Mouse (Mus musculus): ENCODE results near the gene Fam19a2. TPM values are rescaled to one million over a fixed set of nuclear protein-coding genes. Genes with fewer than 3 reads are reported as not detected.

The Fam19a2 gene
- polyA plus RNA-seq, 1 experiment from 2014 or later = 0.25 TPM

- WGBS (ENCODE audit: insufficient replicate concordance) = 63% methylated on average over 4 of the region's 4 CpGs
- no peak overlapping the region for H3K4me3 ChIP-seq (ENCODE audit: low read depth, low read length)
- no peaks in the 10 kb centered on the region for H3K36me3 ChIP-seq (replicated peaks; ENCODE audit: insufficient read depth, low read length)
- TF ChIP-seq EP300 (IDR thresholded peaks at IDR 0.05; ENCODE audit: low read depth) (no peak), CTCF (IDR thresholded peaks at IDR 0.05; ENCODE audit: low read depth) (no peak)
- H3K9me3 ChIP-seq (ENCODE audit: low read length) = no peaks in the 10 kb centered on the region
- H3K27ac ChIP-seq (ENCODE audit: low read depth) = no peak overlapping the region
- DNase-seq = no peak
- ATAC-seq = no peak
- no peak overlapping the region for H3K9ac ChIP-seq (replicated peaks)
- no peaks in the 10 kb centered on the region for H3K27me3 ChIP-seq (ENCODE audit: insufficient read depth, low read length)
- no peaks in the 10 kb centered on the region for H3K4me1 ChIP-seq (ENCODE audit: insufficient read depth)
- no peak overlapping the region for H3K4me2 ChIP-seq (ENCODE audit: low read depth, low read length)
Measured at GRCm38 (mm10) chr10:123364628-123365027, 100.8 kb downstream of the Fam19a2 start.

GRCm38 (mm10) chr10:123367152-123367864, 103.5 kb downstream of the Fam19a2 start:
- no peak overlapping the region for H3K4me3 ChIP-seq (ENCODE audit: low read depth, low read length)
- no peak overlapping the region for H3K27ac ChIP-seq (ENCODE audit: low read depth)
- no peak overlapping the region for H3K4me2 ChIP-seq (ENCODE audit: low read depth, low read length)
- WGBS (ENCODE audit: insufficient replicate concordance) = 76% methylated on average over 15 of the region's 15 CpGs
- no peak for TF ChIP-seq CTCF (IDR thresholded peaks at IDR 0.05; ENCODE audit: low read depth)
- TF ChIP-seq EP300 (IDR thresholded peaks at IDR 0.05; ENCODE audit: low read depth) = no peak
- H3K9ac ChIP-seq (replicated peaks) = no peak overlapping the region
- DNase-seq (no peak), ATAC-seq (no peak)
- H3K27me3 ChIP-seq (ENCODE audit: insufficient read depth, low read length) = no peaks in the 10 kb centered on the region
- no peaks in the 10 kb centered on the region for H3K4me1 ChIP-seq (ENCODE audit: insufficient read depth)
- no peaks in the 10 kb centered on the region for H3K9me3 ChIP-seq (ENCODE audit: low read length)
- no peaks in the 10 kb centered on the region for H3K36me3 ChIP-seq (replicated peaks; ENCODE audit: insufficient read depth, low read length)

- H3K4me3 ChIP-seq (ENCODE audit: low read depth, low read length) = no peak overlapping the region
- TF ChIP-seq EP300 (IDR thresholded peaks at IDR 0.05; ENCODE audit: low read depth) = no peak
- TF ChIP-seq CTCF (IDR thresholded peaks at IDR 0.05; ENCODE audit: low read depth) = no peak
- 46% methylated on average over 2 of the region's 2 CpGs for WGBS (ENCODE audit: insufficient replicate concordance)
- ATAC-seq (no peak), DNase-seq (no peak)
- no peaks in the 10 kb centered on the region for H3K36me3 ChIP-seq (replicated peaks; ENCODE audit: insufficient read depth, low read length)
- H3K27me3 ChIP-seq (ENCODE audit: insufficient read depth, low read length) = no peaks in the 10 kb centered on the region
- no peak overlapping the region for H3K4me2 ChIP-seq (ENCODE audit: low read depth, low read length)
- H3K9ac ChIP-seq (replicated peaks) = no peak overlapping the region
- no peaks in the 10 kb centered on the region for H3K9me3 ChIP-seq (ENCODE audit: low read length)
- no peaks in the 10 kb centered on the region for H3K4me1 ChIP-seq (ENCODE audit: insufficient read depth)
- H3K27ac ChIP-seq (ENCODE audit: low read depth) = no peak overlapping the region
Measured at GRCm38 (mm10) chr10:123383277-123383676, 119.5 kb downstream of the Fam19a2 start.

- no peaks in the 10 kb centered on the region for H3K36me3 ChIP-seq (replicated peaks; ENCODE audit: insufficient read depth, low read length)
- DNase-seq (no peak), ATAC-seq (no peak)
- H3K4me3 ChIP-seq (ENCODE audit: low read depth, low read length) = no peak overlapping the region
- H3K4me2 ChIP-seq (ENCODE audit: low read depth, low read length) = no peak overlapping the region
- no peaks in the 10 kb centered on the region for H3K4me1 ChIP-seq (ENCODE audit: insufficient read depth)
- no peak for TF ChIP-seq EP300 (IDR thresholded peaks at IDR 0.05; ENCODE audit: low read depth)
- TF ChIP-seq CTCF (IDR thresholded peaks at IDR 0.05; ENCODE audit: low read depth) = no peak
- no peak overlapping the region for H3K27ac ChIP-seq (ENCODE audit: low read depth)
- H3K9ac ChIP-seq (replicated peaks) = no peak overlapping the region
- no peaks in the 10 kb centered on the region for H3K27me3 ChIP-seq (ENCODE audit: insufficient read depth, low read length)
- 61% methylated on average over 6 of the region's 6 CpGs for WGBS (ENCODE audit: insufficient replicate concordance)
- no peaks in the 10 kb centered on the region for H3K9me3 ChIP-seq (ENCODE audit: low read length)
Measured at GRCm38 (mm10) chr10:123385641-123386040, 121.8 kb downstream of the Fam19a2 start.

GRCm38 (mm10) chr10:123395429-123395828, 131.6 kb downstream of the Fam19a2 start:
- DNase-seq (no peak), ATAC-seq (no peak)
- no peak overlapping the region for H3K4me3 ChIP-seq (ENCODE audit: low read depth, low read length)
- no peak overlapping the region for H3K9ac ChIP-seq (replicated peaks)
- TF ChIP-seq EP300 (IDR thresholded peaks at IDR 0.05; ENCODE audit: low read depth) (no peak), CTCF (IDR thresholded peaks at IDR 0.05; ENCODE audit: low read depth) (no peak)
- 59% methylated on average over 9 of the region's 9 CpGs for WGBS (ENCODE audit: insufficient replicate concordance)
- no peak overlapping the region for H3K4me2 ChIP-seq (ENCODE audit: low read depth, low read length)
- H3K4me1 ChIP-seq (ENCODE audit: insufficient read depth) = no peaks in the 10 kb centered on the region
- H3K27me3 ChIP-seq (ENCODE audit: insufficient read depth, low read length) = no peaks in the 10 kb centered on the region
- no peaks in the 10 kb centered on the region for H3K36me3 ChIP-seq (replicated peaks; ENCODE audit: insufficient read depth, low read length)
- no peaks in the 10 kb centered on the region for H3K9me3 ChIP-seq (ENCODE audit: low read length)
- H3K27ac ChIP-seq (ENCODE audit: low read depth) = no peak overlapping the region

- Histone ChIP-seq H3K9ac (replicated peaks) (no peak overlapping the region), H3K4me3 (ENCODE audit: low read depth, low read length) (no peak overlapping the region), H3K9me3 (ENCODE audit: low read length) (no peaks in the 10 kb centered on the region), H3K27ac (ENCODE audit: low read depth) (no peak overlapping the region), H3K4me1 (ENCODE audit: insufficient read depth) (no peaks in the 10 kb centered on the region), H3K4me2 (ENCODE audit: low read depth, low read length) (no peak overlapping the region), H3K27me3 (ENCODE audit: insufficient read depth, low read length) (no peaks in the 10 kb centered on the region), H3K36me3 (replicated peaks; ENCODE audit: insufficient read depth, low read length) (no peaks in the 10 kb centered on the region)
- WGBS (ENCODE audit: insufficient replicate concordance) = 63% methylated on average over 6 of the region's 6 CpGs
- TF ChIP-seq EP300 (IDR thresholded peaks at IDR 0.05; ENCODE audit: low read depth) = no peak
- TF ChIP-seq CTCF (IDR thresholded peaks at IDR 0.05; ENCODE audit: low read depth) = no peak
- ATAC-seq = no peak
- DNase-seq = no peak
Measured at GRCm38 (mm10) chr10:123398136-123398535, 134.3 kb downstream of the Fam19a2 start.
